Mouse (Mus musculus) spleen, adult 2 months (tissue): ENCODE measurements around the gene Clcf1.
A peak's percentile ranks its signal among the peaks of the same experiment; 100 is the strongest.

ENCODE experiments used
- CTCF ChIP-seq: fragments of 200-500 bp; IDR thresholded peaks from 2 replicates; pipeline ENCODE4 v1.5.1; 2011; ENCODE audit warnings: mild to moderate bottlenecking, inconsistent platforms; ENCODE audit not compliant: insufficient read depth, insufficient read length, insufficient replicate concordance; ENCODE audit errors: extremely low read depth
- POLR2A ChIP-seq: fragments of 200-500 bp; IDR thresholded peaks from 2 replicates; pipeline ENCODE4 v1.6.1; 2011; ENCODE audit warnings: low read depth, low read length, inconsistent platforms

DNA sequence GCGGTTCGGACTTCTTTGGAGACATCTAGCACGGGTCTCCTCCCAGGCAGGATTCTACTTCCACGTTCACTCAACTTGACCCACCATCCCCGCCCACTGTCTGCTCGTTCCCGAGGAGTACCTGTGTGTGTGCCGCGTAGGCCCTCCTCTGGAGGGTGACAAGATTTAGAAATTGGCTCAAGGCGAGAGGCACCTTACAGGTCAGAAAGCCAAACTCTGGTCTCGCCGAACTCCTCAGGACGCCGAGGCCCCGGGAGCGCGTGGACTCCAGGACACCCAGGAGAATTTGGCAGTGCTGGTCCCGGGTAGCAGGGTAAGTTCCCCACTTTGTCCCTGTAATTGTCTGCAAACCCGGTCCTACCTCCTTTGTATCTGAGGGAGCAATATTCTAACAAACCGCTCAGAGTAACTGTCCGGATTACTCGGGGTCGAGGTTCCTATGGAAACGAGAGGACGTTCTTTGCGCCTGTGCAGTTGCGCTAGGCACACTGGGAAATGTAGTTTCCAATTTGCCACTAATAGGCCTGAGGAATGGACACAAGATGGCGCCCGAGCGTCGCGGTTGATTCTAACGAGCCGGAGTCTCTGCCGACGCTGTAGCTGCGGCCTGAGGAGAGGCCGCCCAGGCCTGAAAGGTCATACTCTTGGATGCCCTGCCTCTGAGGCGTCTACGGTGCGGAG, 43.3 kb downstream of the Clcf1 start:
- TF ChIP-seq CTCF: peak; percentile 97
- TF ChIP-seq POLR2A: no peak
